Mouse (Mus musculus) CD4-positive helper T cell, adult 2 months (primary cell): Measurements from ENCODE around the gene Mcm5.

Experiments
- DNase-seq: peaks from one replicate; pipeline ENCODE4 v3.0.0-alpha.2; 2012; ENCODE audit warnings: low read depth, missing footprints, low spot score

Gene Mcm5

DNA sequence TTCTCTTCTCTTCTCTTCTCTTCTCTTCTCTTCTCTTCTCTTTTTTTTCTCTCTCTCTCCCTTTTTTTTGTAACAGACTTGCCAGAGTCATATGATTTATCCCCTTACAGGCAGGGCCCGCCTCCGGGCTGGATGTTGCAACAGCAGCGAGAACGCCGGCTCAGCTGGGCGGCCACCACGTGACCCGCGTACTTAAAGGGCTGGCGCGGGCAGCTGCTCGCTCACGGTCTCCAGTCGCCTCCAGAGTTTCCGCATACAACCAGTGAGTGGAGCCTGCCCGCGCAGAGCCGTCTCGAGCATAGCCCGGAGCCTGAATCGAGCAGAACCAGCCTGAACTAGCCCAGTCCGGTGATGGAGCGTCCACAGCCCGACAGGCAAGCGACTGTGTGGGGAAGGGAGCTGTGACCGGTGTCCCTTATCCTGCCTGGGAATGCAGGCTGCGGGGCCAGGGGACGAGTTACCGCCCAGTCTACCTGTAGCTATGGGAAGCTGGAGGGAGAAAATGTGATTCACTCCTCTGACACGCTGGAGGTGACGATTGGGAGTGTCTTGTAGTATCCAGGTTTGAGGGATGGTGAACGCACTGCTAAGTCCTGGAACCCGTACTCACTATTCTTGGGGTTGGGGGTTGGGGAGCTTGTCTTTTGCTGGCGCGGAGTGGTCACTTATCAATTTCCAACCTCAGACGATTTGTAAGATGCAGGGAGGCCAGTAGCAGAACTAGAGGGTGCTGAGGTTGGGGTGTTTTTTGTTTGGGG lies 15.8 kb upstream of the Mcm5 start, which contains the start of gene Hmox1:
Gene Hmox1 (plus strand): TSS at position 223 of the 758 bp plus-strand sequence.
- peak; percentile 83 for DNase-seq

DNA sequence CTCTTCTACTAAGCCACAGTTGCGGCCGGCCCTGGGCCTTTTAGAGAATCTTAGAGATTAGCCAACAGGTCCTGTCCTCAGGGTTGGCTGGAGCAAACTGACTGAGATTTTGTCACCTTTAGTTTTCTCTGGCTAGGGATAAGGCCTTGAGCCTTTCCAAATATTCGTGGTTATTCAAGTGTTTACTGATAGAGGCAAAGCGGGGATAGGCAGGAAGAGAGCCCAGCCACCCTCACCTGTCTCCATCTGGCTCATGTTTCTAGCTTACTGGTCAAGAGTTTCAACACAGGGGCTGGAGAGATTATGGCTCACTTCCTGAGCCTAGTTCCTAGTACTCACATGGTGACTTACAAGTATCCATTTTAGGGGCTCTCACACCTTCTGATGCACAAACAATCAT lies 6.4 kb upstream of the Mcm5 start:
- no peak for DNase-seq

DNA sequence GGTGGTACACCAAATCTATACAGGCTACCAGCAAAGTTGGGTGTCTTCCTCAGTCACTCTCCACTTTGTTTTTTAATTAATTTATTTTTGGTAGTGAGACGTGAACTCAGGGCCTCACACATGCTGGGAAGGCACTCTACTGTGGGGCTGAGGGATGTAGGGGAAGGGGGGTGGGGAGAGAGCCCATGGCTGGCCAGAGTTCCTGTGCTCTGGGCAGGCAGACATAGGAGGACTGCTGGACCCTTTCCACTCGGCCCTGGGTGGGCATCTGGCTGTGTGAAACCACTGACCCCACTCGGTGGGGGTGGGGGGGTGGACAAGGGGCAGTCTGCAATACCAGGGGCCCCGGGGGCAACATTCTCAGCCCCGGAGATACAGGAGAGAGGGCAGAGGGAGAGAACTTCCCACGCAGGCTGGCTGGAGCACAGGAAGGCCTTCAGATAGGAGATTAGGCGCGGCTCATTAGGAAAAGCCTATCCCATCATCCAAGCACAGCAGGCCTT lies 5.9 kb upstream of the Mcm5 start:
- no peak for DNase-seq

DNA sequence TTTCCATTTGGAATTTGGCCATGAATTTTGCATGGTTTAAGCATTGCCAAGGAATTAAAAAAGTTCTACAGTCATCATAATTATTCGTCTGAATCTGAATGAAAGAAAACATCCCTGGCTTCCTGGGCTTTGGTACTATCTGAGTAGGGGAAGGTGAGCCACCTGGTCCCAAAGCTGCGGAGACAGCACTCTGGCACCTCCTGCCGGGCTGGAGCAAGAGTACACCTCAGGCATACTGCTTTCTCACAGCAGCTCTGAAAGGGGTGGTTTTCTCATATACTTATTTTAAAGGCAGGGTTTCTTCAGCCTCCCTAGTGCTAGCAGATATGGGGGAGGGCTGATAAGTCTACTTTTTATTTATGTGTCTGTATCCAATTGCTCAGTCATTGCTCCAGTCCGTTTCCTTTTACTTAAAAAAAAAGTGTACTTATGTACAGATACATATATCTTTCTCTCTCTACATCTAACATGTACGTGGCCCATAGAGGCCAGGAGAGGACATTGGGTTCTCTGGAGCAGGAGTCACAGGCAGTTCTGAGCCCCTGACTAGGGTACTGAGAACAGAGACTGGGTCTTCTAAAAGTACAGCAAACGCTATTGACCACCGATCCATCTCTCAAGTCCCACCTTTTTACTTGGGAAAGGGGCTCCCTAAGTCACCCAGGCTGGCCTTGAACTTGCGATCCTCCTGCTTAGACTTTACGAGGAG lies 688 bp upstream of the Mcm5 start:
- peak; percentile 88 for DNase-seq

DNA sequence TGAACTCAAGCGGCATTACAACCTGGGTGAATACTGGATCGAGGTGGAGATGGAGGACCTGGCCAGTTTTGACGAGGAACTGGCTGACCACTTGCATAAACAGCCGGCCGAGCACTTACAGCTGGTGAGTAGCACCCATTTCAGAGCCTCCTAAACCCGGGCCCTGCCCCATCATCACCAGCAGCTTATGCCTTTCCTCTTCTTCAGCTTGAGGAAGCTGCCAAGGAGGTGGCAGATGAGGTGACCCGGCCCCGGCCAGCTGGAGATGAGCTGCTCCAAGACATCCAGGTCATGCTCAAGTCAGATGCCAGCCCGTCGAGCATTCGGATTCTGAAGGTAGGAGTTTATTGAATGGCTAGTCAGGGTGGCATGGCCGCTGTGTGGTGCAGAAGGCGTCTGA lies 724 bp downstream of the Mcm5 start:
- DNase-seq = peak; percentile 14

DNA sequence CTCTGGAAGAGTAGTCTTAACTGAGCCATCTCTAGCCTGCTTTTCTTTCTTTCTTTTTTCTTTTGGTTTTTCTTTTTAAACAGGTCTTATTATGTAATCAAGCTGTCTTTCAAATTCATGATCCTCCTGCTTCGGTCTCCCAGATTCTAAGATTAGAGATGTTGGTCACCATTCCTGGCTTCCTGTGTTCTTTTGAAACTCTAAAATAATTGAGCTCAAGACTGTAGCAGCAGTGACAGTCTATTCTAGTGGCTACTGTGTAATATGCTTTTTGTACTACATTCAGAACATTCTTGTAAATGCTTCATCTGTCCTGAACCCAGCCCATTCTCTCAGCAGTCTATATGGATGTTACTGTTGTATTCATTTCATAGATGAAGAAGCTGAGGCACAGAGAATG lies 9.1 kb downstream of the Mcm5 start:
- DNase-seq = no peak

DNA sequence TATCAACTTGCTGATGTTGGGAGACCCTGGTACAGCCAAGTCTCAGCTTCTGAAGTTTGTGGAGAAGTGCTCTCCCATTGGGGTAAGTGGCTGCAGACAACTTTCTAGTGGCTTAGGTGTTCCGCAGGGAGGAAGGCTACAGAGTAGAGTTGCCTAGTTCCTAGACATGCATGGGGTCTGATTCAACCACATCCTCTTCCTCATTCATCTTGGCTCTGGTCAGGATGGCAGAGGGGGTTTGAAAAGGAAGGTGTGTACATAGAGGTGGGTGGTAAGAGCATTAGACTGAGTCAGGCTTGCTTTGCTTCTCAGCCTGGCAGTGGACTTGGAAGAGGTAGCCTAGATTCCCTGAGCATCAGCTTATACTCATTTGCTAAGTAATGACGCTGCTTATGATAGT lies 9.9 kb downstream of the Mcm5 start:
- DNase-seq = no peak

DNA sequence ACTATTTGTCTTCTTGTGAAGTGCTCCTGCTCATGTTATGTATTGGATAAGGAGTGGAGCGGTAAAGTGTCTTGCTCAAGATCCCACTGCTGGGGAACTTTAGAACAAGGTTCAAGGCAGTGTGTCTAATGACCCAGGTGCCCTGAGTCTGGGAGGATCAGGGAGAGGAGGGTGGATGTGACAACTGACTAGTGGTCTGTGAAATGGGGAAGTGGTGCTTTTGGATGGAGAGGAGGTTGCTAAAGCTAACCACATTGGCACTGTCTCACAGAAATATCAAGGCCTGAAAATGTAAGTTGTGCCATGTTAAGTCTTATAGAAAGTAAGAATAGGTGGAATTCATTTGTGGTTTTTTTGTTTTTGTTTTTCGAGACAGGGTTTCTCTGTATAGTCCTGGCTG lies 10.4 kb downstream of the Mcm5 start:
- DNase-seq = no peak

DNA sequence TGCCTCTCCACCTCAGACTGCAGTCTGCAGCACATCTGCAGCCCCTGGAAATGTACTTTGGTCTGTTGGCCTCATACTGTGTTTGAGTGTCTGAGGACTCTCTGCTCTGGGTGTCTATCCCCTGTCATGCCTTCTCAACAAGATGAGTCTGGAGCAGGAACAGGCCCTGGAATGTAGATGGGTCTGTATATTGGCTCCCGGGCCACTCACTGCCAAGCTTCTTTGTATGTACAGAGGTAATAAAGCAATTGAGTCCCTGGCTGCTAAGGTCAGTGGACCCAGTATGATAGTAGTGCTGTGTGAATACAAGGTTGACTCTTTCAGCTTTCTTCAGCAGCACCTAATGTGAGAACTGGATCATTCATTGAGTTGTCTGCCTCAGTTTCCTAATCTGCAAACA lies 18.0 kb downstream of the Mcm5 start:
- no peak for DNase-seq

DNA sequence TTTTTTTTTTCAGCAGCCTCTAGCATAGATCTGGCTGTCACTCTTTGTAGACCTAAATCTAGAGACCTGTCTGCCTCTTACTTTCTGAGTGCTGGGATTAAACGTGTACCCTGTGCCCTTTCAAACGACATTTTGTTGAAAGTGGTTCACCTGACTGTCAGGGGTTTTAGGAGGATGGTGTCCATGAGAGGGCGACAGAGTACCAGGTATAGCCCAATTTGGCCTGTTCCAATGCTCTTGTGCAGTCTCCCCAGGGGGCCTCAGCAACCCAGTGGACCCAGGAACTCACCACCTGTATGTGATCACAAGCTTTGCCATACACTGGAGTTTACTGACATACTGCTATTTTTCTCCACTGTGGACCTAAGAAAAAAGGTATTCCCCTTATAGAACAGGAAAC lies 23.1 kb downstream of the Mcm5 start:
- DNase-seq = peak; percentile 39

DNA sequence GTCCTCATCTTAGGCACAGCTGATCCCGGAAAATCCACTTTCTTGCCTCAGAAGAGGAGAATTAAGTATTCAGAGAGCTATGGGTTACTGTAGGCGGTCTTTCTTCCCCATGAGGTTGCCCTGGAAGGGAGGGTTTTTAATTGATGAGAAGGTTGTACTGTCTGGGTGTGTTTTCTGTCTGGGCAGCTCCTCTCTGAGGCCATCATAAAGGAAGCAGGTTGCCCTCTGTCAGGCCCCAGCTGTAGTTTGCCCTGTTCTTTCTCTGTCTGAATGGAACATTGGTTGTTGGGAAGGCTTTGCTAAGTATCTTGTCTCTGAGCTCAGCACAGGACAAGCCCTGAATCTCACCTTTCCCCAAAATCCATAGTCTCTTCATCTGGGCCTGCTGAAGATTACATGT lies 24.0 kb downstream of the Mcm5 start:
- DNase-seq = no peak

DNA sequence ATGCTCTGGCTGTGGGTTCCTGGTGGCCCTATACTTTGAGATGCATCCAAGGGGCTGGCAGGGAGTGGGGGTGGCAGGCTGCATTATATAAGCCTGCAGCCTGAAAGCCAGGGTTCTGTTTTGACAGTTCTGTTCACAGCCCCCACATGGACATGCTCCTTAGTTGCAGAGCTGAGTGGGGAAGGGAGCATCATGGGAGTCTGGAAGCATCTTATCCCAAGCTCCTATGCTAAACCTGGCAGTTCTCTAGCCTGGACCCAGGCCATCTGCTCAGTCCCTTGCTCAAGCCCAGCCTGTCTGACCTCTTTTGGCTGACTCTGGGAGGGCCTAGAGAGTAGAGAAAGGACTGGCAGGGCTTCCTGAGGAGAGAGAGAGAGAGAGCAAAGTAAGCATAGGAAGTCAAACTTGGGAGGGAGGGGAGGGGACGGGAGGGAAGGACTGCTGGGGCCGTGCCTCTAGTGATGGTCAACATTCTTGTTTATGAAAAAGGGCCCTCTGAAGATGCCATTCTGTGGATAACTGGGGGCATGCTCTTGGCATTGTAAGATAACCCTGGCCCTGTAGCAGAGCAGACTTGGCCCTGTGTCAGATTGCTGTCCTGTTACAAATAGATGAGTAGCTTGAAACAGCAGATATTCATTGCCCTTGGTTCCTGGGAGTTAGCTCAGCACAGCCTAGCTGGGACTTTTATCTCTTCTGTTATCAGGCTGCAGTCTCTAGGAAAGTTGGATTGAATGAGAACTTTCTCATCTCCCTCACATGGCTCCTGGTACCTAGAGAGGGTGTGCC lies 25.4 kb downstream of the Mcm5 start:
- DNase-seq = no peak

DNA sequence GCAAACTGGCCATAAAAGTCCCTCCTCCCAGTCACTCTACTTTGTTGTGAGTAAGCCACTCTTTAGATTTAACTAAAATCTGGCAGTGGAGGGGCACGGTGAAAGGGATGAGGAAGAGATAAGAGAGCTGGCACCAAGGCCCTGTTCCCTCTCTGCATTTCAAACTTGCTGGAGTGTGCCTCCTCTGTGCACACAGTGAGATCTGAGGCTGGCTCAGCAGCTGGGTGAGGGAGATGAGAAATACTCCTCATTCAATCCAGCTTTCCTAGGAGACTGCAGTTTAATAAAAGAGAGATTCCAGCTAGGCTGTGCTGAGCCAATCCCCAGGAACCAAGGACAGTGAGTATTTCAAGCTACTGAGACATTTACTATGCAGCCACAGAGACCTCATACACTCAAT lies 26.4 kb downstream of the Mcm5 start:
- DNase-seq = no peak

DNA sequence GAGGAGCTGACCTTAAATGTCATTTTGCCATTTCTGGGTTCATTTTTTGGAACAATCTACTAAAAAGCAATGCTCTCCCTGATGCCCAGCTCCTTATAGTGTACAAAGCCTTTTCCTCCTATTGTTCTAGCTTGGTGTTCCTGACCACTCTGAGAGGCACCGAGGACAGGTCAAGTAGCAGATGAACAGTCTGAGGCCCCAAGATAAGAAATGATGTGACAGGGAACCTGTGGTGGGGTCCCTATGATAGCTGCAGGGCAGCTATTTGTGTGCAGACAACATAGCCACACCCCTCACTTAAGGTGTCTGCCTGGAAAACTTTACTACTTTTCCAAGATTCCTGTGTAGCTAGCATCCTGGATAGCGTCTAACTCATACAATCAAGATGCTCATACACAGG lies 26.9 kb downstream of the Mcm5 start:
- no peak for DNase-seq

DNA sequence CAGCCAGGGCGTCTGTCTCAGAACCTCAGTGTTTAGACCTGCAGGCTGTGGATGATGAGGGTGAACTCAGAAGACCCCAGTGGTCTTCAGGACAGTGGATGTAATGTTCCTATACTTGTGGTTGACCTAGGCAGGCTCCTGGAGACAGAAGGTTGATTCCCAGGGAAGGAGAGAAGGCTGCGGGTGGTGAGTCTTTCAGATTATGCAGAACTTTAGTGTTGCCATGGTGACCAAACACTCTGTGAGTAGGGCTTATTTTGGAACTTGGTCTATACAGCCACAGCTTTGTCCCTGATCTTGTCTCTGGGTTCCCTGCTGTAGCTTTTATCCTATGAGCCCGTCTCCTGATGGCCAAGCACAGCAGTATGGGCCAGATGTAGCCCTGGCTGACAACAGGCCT lies 28.2 kb downstream of the Mcm5 start:
- DNase-seq = no peak

DNA sequence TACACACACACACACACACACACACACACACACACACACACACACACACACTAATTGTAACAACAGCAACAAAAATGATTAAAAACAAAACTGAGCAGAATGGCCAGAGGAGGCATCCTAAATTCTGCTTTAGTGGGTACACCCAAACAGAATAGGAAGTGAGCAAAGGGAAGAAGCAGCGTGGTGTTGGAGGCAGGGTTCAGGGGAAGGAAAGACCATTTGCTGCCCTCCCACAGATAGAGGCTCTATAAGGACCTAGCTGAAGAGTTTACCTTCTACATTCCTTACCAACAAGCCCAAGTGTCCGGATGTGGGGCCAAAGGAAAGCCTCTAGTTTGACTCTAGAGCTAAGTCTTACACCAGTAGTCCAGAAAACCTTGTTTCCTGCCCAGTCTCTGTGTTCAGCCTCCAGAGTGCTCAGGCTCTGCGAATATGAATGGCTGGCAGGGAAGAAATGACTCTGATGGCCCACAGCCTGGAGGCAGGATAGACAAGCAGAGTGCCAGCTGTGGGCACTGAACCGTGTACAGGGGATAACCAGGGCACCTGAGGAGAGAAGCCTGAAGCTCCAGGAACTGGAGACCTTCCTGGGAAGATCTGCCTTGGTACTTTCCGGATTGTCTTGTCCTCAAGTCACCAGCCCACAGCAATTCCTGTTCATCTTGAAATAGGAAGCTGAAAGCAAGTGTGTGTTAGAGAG lies 41.7 kb downstream of the Mcm5 start:
- no peak for DNase-seq

DNA sequence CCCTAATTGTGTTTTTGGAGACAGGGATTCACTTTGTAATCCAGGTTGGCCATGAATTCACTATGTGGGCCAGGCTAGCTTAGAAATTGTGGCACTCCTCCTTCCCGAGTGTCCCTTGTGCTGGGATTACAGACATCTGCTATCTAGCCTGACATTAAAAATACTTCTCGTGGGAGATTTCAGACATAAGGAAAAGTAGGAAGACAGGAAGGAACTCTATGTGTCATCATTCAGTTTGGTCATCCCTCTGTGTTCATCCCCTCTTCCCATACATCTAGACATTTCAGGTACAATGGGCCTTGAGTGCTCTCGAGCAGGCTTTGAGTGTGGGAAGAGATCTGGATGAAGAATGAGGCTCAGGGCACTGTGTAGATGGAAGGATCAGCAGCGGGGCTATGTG lies 42.4 kb downstream of the Mcm5 start:
- DNase-seq = no peak

DNA sequence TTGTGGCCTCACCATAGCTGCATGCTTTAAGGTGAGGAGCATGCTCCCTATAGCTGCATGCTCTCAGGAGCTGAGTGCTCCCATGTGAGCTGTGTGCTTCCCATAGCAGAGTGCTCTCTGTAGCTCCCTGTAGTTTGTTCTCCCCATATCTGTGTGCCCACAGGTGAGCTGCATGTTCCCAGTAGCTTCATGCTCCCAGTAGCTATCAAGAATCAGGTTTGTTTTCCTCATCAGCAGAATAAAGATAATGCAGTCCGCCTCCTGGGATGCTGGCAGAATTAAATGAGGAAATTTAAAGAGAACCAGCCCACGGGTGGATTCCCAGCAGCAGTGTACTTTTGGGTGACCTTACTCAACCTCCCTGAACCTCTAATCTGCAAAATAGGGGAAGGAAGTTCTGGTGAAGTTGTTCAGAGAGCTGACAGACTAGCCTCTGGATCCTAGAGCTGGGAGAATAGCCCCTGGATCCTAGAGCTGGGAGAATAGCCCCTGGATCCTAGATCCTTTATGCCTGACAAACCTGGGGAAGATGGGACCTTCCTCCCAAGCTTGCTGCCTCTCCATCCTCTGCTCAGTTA lies 43.2 kb downstream of the Mcm5 start:
- DNase-seq = no peak

DNA sequence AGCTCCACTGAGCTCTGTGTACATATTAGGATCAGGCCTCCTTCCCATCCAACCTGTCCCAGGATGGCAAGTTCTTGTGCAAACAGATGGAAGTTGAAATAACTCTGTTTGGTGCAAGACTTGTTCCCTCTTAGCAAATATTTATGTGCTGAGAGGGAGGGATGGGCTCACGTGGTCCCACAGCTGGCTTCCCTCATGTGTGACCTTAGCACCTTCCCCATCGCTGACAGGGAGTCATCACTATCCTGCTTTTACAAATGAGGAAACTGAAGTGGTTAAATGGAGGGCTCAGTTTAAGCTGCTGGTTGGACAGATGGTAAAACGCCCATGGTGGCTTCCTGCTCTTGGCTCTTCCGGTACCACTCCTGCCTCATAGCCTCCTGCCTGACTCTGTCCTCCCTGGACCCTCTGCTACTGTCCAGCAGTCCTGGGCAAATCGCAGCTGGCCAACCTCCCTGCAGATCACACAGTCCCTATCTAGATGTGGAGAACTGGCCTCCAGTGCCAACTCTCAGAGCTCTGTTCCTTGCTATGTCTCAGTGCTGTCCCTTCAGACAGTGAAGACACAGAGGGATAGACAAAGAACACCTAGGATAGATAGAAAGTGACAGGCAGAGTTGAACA lies 45.6 kb downstream of the Mcm5 start:
- no peak for DNase-seq

DNA sequence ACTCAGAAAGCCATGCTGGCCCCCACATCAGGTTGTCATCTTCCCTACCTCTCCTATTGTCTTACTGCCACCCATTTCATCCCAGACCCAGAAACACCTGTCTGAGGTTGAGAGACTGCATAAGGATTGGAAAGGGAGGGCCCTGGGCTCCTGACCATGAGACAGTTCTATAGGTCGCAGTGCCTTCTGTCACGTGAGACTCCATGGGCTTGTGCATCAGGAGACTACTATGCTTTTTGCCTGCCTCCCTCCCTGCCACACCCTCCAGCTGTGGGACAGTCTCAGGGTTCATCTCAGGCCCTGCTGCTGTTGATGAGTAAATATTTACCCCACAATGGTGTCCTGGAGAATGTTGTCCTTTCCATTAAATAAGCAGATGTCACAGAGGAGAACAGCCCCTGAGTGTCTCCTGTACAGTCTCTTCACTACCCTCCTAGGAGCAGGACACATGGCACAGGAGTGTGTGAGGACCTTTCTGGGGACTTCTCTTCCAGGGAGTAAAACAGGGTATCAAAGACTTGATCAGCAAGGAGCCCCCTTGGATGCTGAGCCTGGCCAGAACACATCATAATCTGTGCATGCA lies 46.5 kb downstream of the Mcm5 start:
- no peak for DNase-seq
